Mouse (Mus musculus) megakaryocyte progenitor cell, adult 5-6 weeks (primary cell): ENCODE data around the gene Ilf2. TPM values are rescaled to one million over a fixed set of nuclear protein-coding genes. Genes with fewer than 3 reads are reported as not detected.

ENCODE experiments used
- ATAC-seq: replicated peaks from 2 replicates; pipeline ENCODE4 v1.8.0; 2016; ENCODE audit warnings: mild to moderate bottlenecking, moderate TSS enrichment, inconsistent platforms; ENCODE audit not compliant: poor library complexity
- total RNA-seq, 2 experiments: library from RNA; stranded (forward) in 1 of 2; stranded (reverse) in 1 of 2; fragments of 157-497, 149-512 nt in 1 of 2; fragments of 200-1000 nt in 1 of 2; gene quantifications; 2 replicates each; pipeline versions ENCODE4 v1.2.3 to v1.2.4; 2015 to 2017

Ilf2 gene
- total RNA-seq, 2 experiments from 2014 or later = 120 to 204 TPM

GRCm38 (mm10) chr3:90508287-90508949 is 32.5 kb downstream of the Ilf2 start:
- ATAC-seq = no peak

GRCm38 (mm10) chr3:90508950-90509746 is 33.2 kb downstream of the Ilf2 start, which contains the start of gene Chtop:
Gene Chtop (minus strand): TSS chr3:90509498.
- ATAC-seq = peak; percentile 80

GRCm38 (mm10) chr3:90509747-90510123 is 33.8 kb downstream of the Ilf2 start:
- ATAC-seq = no peak

GRCm38 (mm10) chr3:90512276-90512675 is 36.4 kb downstream of the Ilf2 start:
- no peak for ATAC-seq

- no peak for ATAC-seq
Measured at GRCm38 (mm10) chr3:90512948-90513642, 37.2 kb downstream of the Ilf2 start.

- peak; percentile 71 for ATAC-seq
Measured at GRCm38 (mm10) chr3:90513796-90514590, 38.1 kb downstream of the Ilf2 start, which contains the start of the genes S100a1 and S100a13. Gene S100a1 (minus strand): TSS chr3:90514392. Gene S100a13 (plus strand): TSS chr3:90514435.

GRCm38 (mm10) chr3:90514691-90515090 is 38.8 kb downstream of the Ilf2 start:
- ATAC-seq = peak; percentile 78

GRCm38 (mm10) chr3:90515242-90515641 is 39.3 kb downstream of the Ilf2 start:
- ATAC-seq = no peak

GRCm38 (mm10) chr3:90515789-90516188 is 39.9 kb downstream of the Ilf2 start:
- ATAC-seq = no peak

- ATAC-seq = no peak
Measured at GRCm38 (mm10) chr3:90517711-90518110, 41.8 kb downstream of the Ilf2 start.

GRCm38 (mm10) chr3:90525421-90525820 is 49.5 kb downstream of the Ilf2 start:
- ATAC-seq = peak; percentile 98

GRCm38 (mm10) chr3:90526076-90526475 is 50.1 kb downstream of the Ilf2 start:
- no peak for ATAC-seq

GRCm38 (mm10) chr3:90526580-90526979 is 50.7 kb downstream of the Ilf2 start, which contains the start of gene S100a14:
Gene S100a14 (plus strand): TSS chr3:90526856.
- ATAC-seq = peak; percentile 84

GRCm38 (mm10) chr3:90527291-90527873 is 51.5 kb downstream of the Ilf2 start:
- no peak for ATAC-seq

GRCm38 (mm10) chr3:90531713-90532112 is 55.8 kb downstream of the Ilf2 start:
- no peak for ATAC-seq

- no peak for ATAC-seq
Measured at GRCm38 (mm10) chr3:90535446-90535845, 59.5 kb downstream of the Ilf2 start.

GRCm38 (mm10) chr3:90537141-90537904 is 61.4 kb downstream of the Ilf2 start, which contains the start of gene S100a16:
Gene S100a16 (plus strand): TSS chr3:90537254.
- ATAC-seq = no peak

GRCm38 (mm10) chr3:90537905-90538296 is 62.0 kb downstream of the Ilf2 start:
- ATAC-seq = no peak
